Mouse (Mus musculus) limb, embryonic 14.5 days (tissue): ENCODE data around the gene Prkch. TPM values are rescaled to one million over a fixed set of nuclear protein-coding genes. Genes with fewer than 3 reads are reported as not detected.

ENCODE experiments used
- ATAC-seq: fragments of 200-750 bp; cut with Nextera tagmentation; 2 replicates; pipeline ENCODE4 v1.8.0; 2017; ENCODE audit warnings: low read depth, moderate number of reproducible peaks, moderate TSS enrichment; ENCODE audit not compliant: low FRiP score
- DNase-seq: peaks from one replicate; pipeline ENCODE4 v3.0.0-alpha.2; 2015; ENCODE audit warnings: low spot score
- H3K27ac ChIP-seq: fragments of 300-500 bp; sonication (generic); replicated peaks from 2 replicates; pipeline ENCODE4 v1.5.1; 2014; ENCODE audit warnings: low read depth, mild to moderate bottlenecking, low read length, moderate library complexity, mixed read lengths
- H3K27me3 ChIP-seq: fragments of 300-500 bp; sonication (generic); 2 replicates; pipeline ENCODE4 v1.6.1; 2014; ENCODE audit warnings: low read length, mixed read lengths; ENCODE audit not compliant: control insufficient read depth, insufficient read depth
- H3K36me3 ChIP-seq: fragments of 300-500 bp; sonication (generic); 2 replicates; pipeline ENCODE4 v1.6.1; 2014; ENCODE audit warnings: mild to moderate bottlenecking, low read length, moderate library complexity, mixed read lengths; ENCODE audit not compliant: control insufficient read depth, insufficient read depth
- H3K4me1 ChIP-seq: fragments of 300-500 bp; sonication (generic); 2 replicates; pipeline ENCODE4 v1.6.1; 2014; ENCODE audit warnings: antibody characterized with exemption, low read length, mixed read lengths; ENCODE audit not compliant: control insufficient read depth, insufficient read depth
- H3K4me2 ChIP-seq: fragments of 300-500 bp; sonication (generic); replicated peaks from 2 replicates; pipeline ENCODE4 v1.6.1; 2014; ENCODE audit warnings: low read depth, mild to moderate bottlenecking, low read length, moderate library complexity; ENCODE audit not compliant: severe bottlenecking
- H3K4me3 ChIP-seq: fragments of 300-500 bp; sonication (generic); replicated peaks from 2 replicates; pipeline ENCODE4 v1.5.1; 2014; ENCODE audit warnings: low read length
- H3K9ac ChIP-seq: fragments of 300-500 bp; sonication (generic); 2 replicates; pipeline ENCODE4 v1.6.1; 2014; ENCODE audit warnings: mild to moderate bottlenecking, low read depth, low read length, moderate library complexity; ENCODE audit not compliant: severe bottlenecking
- H3K9me3 ChIP-seq: fragments of 300-500 bp; sonication (generic); 2 replicates; pipeline ENCODE4 v1.6.1; 2016; ENCODE audit warnings: low read length; ENCODE audit not compliant: control insufficient read depth
- POLR2A ChIP-seq: fragments of 200-500 bp; IDR thresholded peaks from 2 replicates; pipeline ENCODE4 v1.8.0; 2012; ENCODE audit warnings: inconsistent platforms, mild to moderate bottlenecking, moderate library complexity, borderline replicate concordance; ENCODE audit not compliant: insufficient read depth, insufficient read length; ENCODE audit errors: extremely low read depth
- WGBS: fragments of 180-500 bp; shearing (Covaris S2); extraction: QIAGEN DNeasy Blood & Tissue Kit; methylation state at CpG from one replicate; pipeline ENCODE4 v1.1.7; 2014; 5-methylcytosine and 5-hydroxymethylcytosine counted together
- polyA plus RNA-seq, 2 experiments: library from polyadenylated mRNA; depleted of rRNA in 1 of 2; stranded (reverse) in 1 of 2; unstranded in 1 of 2; fragments of >200 nt; fragmentation: Nextera tagmentation in 1 of 2; extraction: Ambion mirVana in 1 of 2; gene quantifications; 2 replicates each; pipeline versions ENCODE4 v1.2.1 to v1.2.3; 2012 to 2014

Prkch gene
- polyA plus RNA-seq, 2 experiments = 9.3 to 17.2 TPM

- TF ChIP-seq POLR2A = no peak
- Histone ChIP-seq H3K27me3 (no peaks in the 10 kb centered on the region), H3K4me2 (no peak overlapping the region), H3K9ac (no peak overlapping the region), H3K4me3 (no peak overlapping the region), H3K4me1 (peaks cover 30% of the 10 kb centered on the region), H3K9me3 (no peaks in the 10 kb centered on the region), H3K36me3 (no peaks in the 10 kb centered on the region), H3K27ac (no peak overlapping the region)
- DNase-seq (no peak), ATAC-seq (no peak)
- 84% methylated on average over 6 of the region's 6 CpGs for WGBS
Observed at GRCm38 (mm10) chr12:73812198-73812597, 227.6 kb downstream of the Prkch start.

GRCm38 (mm10) chr12:73813016-73813900 lies 228.7 kb downstream of the Prkch start:
- no peaks in the 10 kb centered on the region for H3K9me3 ChIP-seq
- TF ChIP-seq POLR2A = no peak
- no peak overlapping the region; the same call in 1 of the 2 replicates for H3K4me2 ChIP-seq
- ATAC-seq (no peak), DNase-seq (peak; percentile 71)
- no peak overlapping the region for H3K4me3 ChIP-seq
- no peaks in the 10 kb centered on the region for H3K27me3 ChIP-seq
- peak overlapping the region; percentile 65 for H3K27ac ChIP-seq
- WGBS = 52% methylated on average over 11 of the region's 11 CpGs
- H3K36me3 ChIP-seq = no peaks in the 10 kb centered on the region
- peaks cover 30% of the 10 kb centered on the region for H3K4me1 ChIP-seq
- no peak overlapping the region for H3K9ac ChIP-seq

- Histone ChIP-seq H3K4me1 (peaks cover 30% of the 10 kb centered on the region), H3K36me3 (no peaks in the 10 kb centered on the region), H3K9ac (no peak overlapping the region), H3K4me3 (no peak overlapping the region), H3K9me3 (no peaks in the 10 kb centered on the region), H3K27ac (no peak overlapping the region), H3K27me3 (no peaks in the 10 kb centered on the region), H3K4me2 (no peak overlapping the region)
- WGBS = 88% methylated on average over 5 of the region's 5 CpGs
- no peak for DNase-seq
- no peak for TF ChIP-seq POLR2A
- no peak for ATAC-seq
Observed at GRCm38 (mm10) chr12:73814056-73814735, 229.6 kb downstream of the Prkch start.

- no peak for TF ChIP-seq POLR2A
- Histone ChIP-seq H3K27ac (no peak overlapping the region), H3K27me3 (no peaks in the 10 kb centered on the region), H3K4me3 (no peak overlapping the region), H3K9ac (no peak overlapping the region), H3K4me2 (no peak overlapping the region), H3K36me3 (no peaks in the 10 kb centered on the region), H3K9me3 (no peaks in the 10 kb centered on the region), H3K4me1 (peaks cover 26% of the 10 kb centered on the region)
- ATAC-seq (no peak), DNase-seq (no peak)
- 91% methylated on average over 2 of the region's 2 CpGs for WGBS
Observed at GRCm38 (mm10) chr12:73814897-73815296, 230.3 kb downstream of the Prkch start.

GRCm38 (mm10) chr12:73815463-73815862 lies 230.9 kb downstream of the Prkch start:
- H3K4me1 ChIP-seq = peaks cover 20% of the 10 kb centered on the region
- WGBS = 86% methylated on average over 4 of the region's 4 CpGs
- no peak overlapping the region for H3K4me3 ChIP-seq
- no peak overlapping the region for H3K4me2 ChIP-seq
- ATAC-seq (no peak), DNase-seq (no peak)
- H3K9ac ChIP-seq = no peak overlapping the region
- no peaks in the 10 kb centered on the region for H3K27me3 ChIP-seq
- no peaks in the 10 kb centered on the region for H3K9me3 ChIP-seq
- H3K27ac ChIP-seq = no peak overlapping the region
- no peaks in the 10 kb centered on the region for H3K36me3 ChIP-seq
- no peak for TF ChIP-seq POLR2A
